Mouse (Mus musculus): ENCODE measurements around the gene St6galnac3.

Gene St6galnac3

GRCm38 (mm10) chr3:153236262-153236661 is 488.7 kb downstream of the St6galnac3 start:
- no peak for DNase-seq (ENCODE audit: low read depth, low spot score)

GRCm38 (mm10) chr3:153222611-153223402 is 502.2 kb downstream of the St6galnac3 start:
- no peak for DNase-seq (ENCODE audit: low read depth, low spot score)

GRCm38 (mm10) chr3:153219391-153219790 is 505.6 kb downstream of the St6galnac3 start:
- no peak for DNase-seq (ENCODE audit: low read depth, low spot score)

GRCm38 (mm10) chr3:153208186-153208585 is 516.8 kb downstream of the St6galnac3 start:
- DNase-seq (ENCODE audit: low read depth, low spot score), result no peak

- DNase-seq (ENCODE audit: low read depth, low spot score), result no peak
These were observed 520.9 kb downstream of the St6galnac3 start for GRCm38 (mm10) chr3:153204046-153204445.

GRCm38 (mm10) chr3:153201835-153202234 is 523.1 kb downstream of the St6galnac3 start:
- DNase-seq (ENCODE audit: low read depth, low spot score), result no peak

- no peak for DNase-seq (ENCODE audit: low read depth, low spot score)
These were observed 524.2 kb downstream of the St6galnac3 start for GRCm38 (mm10) chr3:153200801-153201200.

- no peak for DNase-seq (ENCODE audit: low read depth, low spot score)
These were observed 524.9 kb downstream of the St6galnac3 start for GRCm38 (mm10) chr3:153200076-153200475.

GRCm38 (mm10) chr3:153199251-153199650 is 525.7 kb downstream of the St6galnac3 start:
- no peak for DNase-seq (ENCODE audit: low read depth, low spot score)

- DNase-seq (ENCODE audit: low read depth, low spot score), result no peak
These were observed 526.5 kb downstream of the St6galnac3 start for GRCm38 (mm10) chr3:153198514-153198913.

GRCm38 (mm10) chr3:153193025-153193424 is 531.9 kb downstream of the St6galnac3 start:
- DNase-seq (ENCODE audit: low read depth, low spot score), result no peak

- DNase-seq (ENCODE audit: low read depth, low spot score), result no peak
These were observed 534.2 kb downstream of the St6galnac3 start for GRCm38 (mm10) chr3:153190742-153191141.

- DNase-seq (ENCODE audit: low read depth, low spot score), result no peak
These were observed 535.1 kb downstream of the St6galnac3 start for GRCm38 (mm10) chr3:153189685-153190467.

- no peak for DNase-seq (ENCODE audit: low read depth, low spot score)
These were observed 536.8 kb downstream of the St6galnac3 start for GRCm38 (mm10) chr3:153188224-153188623.

GRCm38 (mm10) chr3:153185117-153185516 is 539.9 kb downstream of the St6galnac3 start:
- no peak for DNase-seq (ENCODE audit: low read depth, low spot score)

GRCm38 (mm10) chr3:153181242-153181641 is 543.7 kb downstream of the St6galnac3 start:
- DNase-seq (ENCODE audit: low read depth, low spot score), result no peak

- DNase-seq (ENCODE audit: low read depth, low spot score), result no peak
These were observed 548.2 kb downstream of the St6galnac3 start for GRCm38 (mm10) chr3:153176749-153177148.

GRCm38 (mm10) chr3:153176325-153176724 is 548.6 kb downstream of the St6galnac3 start:
- DNase-seq (ENCODE audit: low read depth, low spot score), result no peak

- no peak for DNase-seq (ENCODE audit: low read depth, low spot score)
These were observed 550.5 kb downstream of the St6galnac3 start for GRCm38 (mm10) chr3:153174336-153175033.

- no peak for DNase-seq (ENCODE audit: low read depth, low spot score)
These were observed 551.4 kb downstream of the St6galnac3 start for GRCm38 (mm10) chr3:153173567-153173966.

- no peak for DNase-seq (ENCODE audit: low read depth, low spot score)
These were observed 554.8 kb downstream of the St6galnac3 start for GRCm38 (mm10) chr3:153170146-153170545.

GRCm38 (mm10) chr3:153169744-153170143 is 555.2 kb downstream of the St6galnac3 start:
- no peak for DNase-seq (ENCODE audit: low read depth, low spot score)

All from CD4-positive, CD25-positive, alpha-beta regulatory T cell, adult 2 months (primary cell).